Mouse (Mus musculus): ENCODE measurements around the gene Misp.

DNA sequence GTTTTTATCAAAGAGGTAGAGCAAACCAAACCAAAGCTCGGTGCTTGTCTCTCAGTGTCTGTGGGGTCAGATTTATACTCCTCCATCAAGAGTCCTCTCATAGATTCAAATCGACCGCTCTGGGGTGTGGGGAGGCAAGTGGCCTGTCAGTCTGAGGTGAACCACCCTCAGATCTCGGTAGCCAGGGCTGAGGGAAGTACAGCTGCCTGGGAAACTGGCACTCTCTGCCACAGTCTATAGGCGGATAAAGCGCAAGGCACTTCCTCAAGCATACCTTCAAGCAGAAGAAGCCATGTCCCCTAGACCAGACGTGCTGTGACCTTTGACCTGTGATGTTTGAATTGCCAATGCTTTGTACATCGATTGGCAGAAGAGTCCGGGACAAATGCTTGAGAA, 12.0 kb downstream of the Misp start:
- TF ChIP-seq CTCF (IDR thresholded peaks at IDR 0.05; ENCODE audit: low read depth, low read length) (no peak), POLR2A (IDR thresholded peaks at IDR 0.05; ENCODE audit: extremely low read depth, insufficient read depth, low read length) (no peak)

Data from liver, adult 2 months (tissue).